ENCODE assay signal across 11 mouse cellular contexts in the genomic region with DNA sequence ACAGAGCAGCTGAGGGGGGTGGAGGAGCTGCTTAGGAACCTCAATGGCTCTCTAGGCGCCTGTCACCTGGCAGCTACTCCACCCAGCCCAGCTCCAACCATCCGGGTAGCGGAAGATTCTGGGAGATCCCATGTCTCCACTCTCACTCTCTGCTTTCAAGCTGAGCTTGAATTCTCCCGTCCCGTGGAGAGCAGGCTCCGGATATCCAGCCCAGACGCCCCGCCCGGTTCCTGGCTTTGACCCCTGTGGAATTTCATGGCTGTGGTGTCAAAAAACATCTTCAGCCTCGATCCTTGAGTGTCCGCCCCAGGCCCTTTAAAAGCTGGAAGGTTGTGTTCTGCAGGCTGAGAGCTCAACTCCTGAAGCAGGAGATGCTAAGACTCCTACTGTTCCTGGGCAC. TPM values are rescaled to one million over a fixed set of nuclear protein-coding genes. Genes with fewer than 3 reads are reported as not detected.
DNase-seq lines count a peak whose midpoint lies in the region; ATAC-seq and TF ChIP-seq lines count a peak whose summit lies in the region.
"Had no signal": no experiment of that assay in that cellular context is flagged by ENCODE, and none has a peak within 500 bp of the region (broad histone marks: within the 10 kb centered on the region; RNA-seq: fewer than 3 reads in every experiment).

No protein-coding gene starts in this region.

- no peak overlapping the region for H3K4me3 ChIP-seq in kidney, postnatal 0 days (replicated peaks; ENCODE audit: low read depth, low read length)

- no peak overlapping the region for H3K9ac ChIP-seq in kidney, postnatal 0 days (ENCODE audit: low read depth, low read length)

- 0 out of 2 replicates have a peak overlapping the region, but pooled peaks have one; percentile 11 for H3K4me2 ChIP-seq in kidney, postnatal 0 days (ENCODE audit: low read length)

- H3K27me3 ChIP-seq in kidney, postnatal 0 days (ENCODE audit: insufficient read depth, low read length), result no peaks in the 10 kb centered on the region

- DNase-seq in adrenal gland, postnatal 10 days, result peak; percentile 35
- no peak for DNase-seq in adrenal gland, adult (ENCODE audit: inconsistent age in 2 of 2, low spot score in 1 of 2)
- DNase-seq in R1 (ENCODE audit: low read depth, low spot score), result peak; percentile 54
- DNase-seq in gastrocnemius, postnatal 4 days (ENCODE audit: low spot score in 2 of 2), result peak; percentile 58 to 74
- no peak for DNase-seq in kidney, postnatal 0 days (ENCODE audit: low spot score)
- no peak for DNase-seq in spleen, postnatal 36 days (ENCODE audit: low spot score in 2 of 2)
- no peak for DNase-seq in retina, embryonic 14.5 days (ENCODE audit: low spot score)
- no peak for DNase-seq in left cerebral cortex, postnatal 25 days (ENCODE audit: low spot score in 2 of 2)
- DNase-seq: cerebellum, adult 18-20 months; right cerebral cortex, postnatal 14 days had no signal

- WGBS in kidney, postnatal 0 days, result 48% methylated on average over 11 of the region's 11 CpGs

- H3K27ac ChIP-seq in kidney, postnatal 0 days, result no peak overlapping the region

- no peaks in the 10 kb centered on the region for H3K9me3 ChIP-seq in kidney, postnatal 0 days (replicated peaks; ENCODE audit: low read length)

- intact Hi-C loops in left cerebral cortex, postnatal 25 days (cut with DNase I), result no loop called here

- TF ChIP-seq CTCF in kidney, postnatal 0 days (IDR thresholded peaks at IDR 0.05; ENCODE audit: low read depth), result no peak

- H3K36me3 ChIP-seq in kidney, postnatal 0 days (ENCODE audit: insufficient read depth, low read length), result 0 out of 2 replicates have a peak, but pooled peaks cover 2% of the 10 kb centered on the region

- peaks cover 8% of the 10 kb centered on the region; the same call in 1 of the 2 replicates for H3K4me1 ChIP-seq in kidney, postnatal 0 days (replicated peaks; ENCODE audit: insufficient read depth, low read length)

- ATAC-seq in kidney, postnatal 0 days (replicated peaks; ENCODE audit: low FRiP score, low read depth), result no peak
- ATAC-seq: forebrain, embryonic 16.5 days had no signal

RNA-seq across cellular contexts. Expression of gene Klhl26, which starts 10.0 kb away (rescaled TPM):
- total RNA-seq in adrenal gland, postnatal 10 days (2021), result 10 to 100 TPM; 14.0 to 15.1 TPM
- total RNA-seq in gastrocnemius, postnatal 4 days (2021), result 1 to 10 TPM; 8.1 to 10.0 TPM
- polyA plus RNA-seq in kidney, postnatal 0 days (2015; fragmentation: Nextera tagmentation; extraction: Ambion mirVana), result 19.1 and 19.5 TPM in 2 replicates
- total RNA-seq in left cerebral cortex, postnatal 25 days (2021), result 10 to 100 TPM; 40.3 to 44.2 TPM

RNA-seq across cellular contexts. Expression of gene Tmem59l, which starts 20.4 kb away (rescaled TPM):
- total RNA-seq in adrenal gland, postnatal 10 days (2021), result 1 to 10 TPM; 2.9 to 4.5 TPM
- not detected for total RNA-seq in gastrocnemius, postnatal 4 days (2021)
- 3.0 and 3.5 TPM in 2 replicates for polyA plus RNA-seq in kidney, postnatal 0 days (2015; fragmentation: Nextera tagmentation; extraction: Ambion mirVana)
- 100 to 1,000 TPM; 264 to 286 TPM for total RNA-seq in left cerebral cortex, postnatal 25 days (2021)

RNA-seq across cellular contexts. Expression of gene Crlf1, which starts 26.2 kb away (rescaled TPM):
- total RNA-seq in adrenal gland, postnatal 10 days (2021), result under 1 TPM; 0.21 to 0.42 TPM
- 1 to 10 TPM; 3.7 to 4.7 TPM for total RNA-seq in gastrocnemius, postnatal 4 days (2021)
- polyA plus RNA-seq in kidney, postnatal 0 days (2015; fragmentation: Nextera tagmentation; extraction: Ambion mirVana), result 31.3 and 33.7 TPM in 2 replicates
- total RNA-seq in left cerebral cortex, postnatal 25 days (2021), result 1 to 10 TPM; 2.3 to 3.5 TPM

RNA-seq across cellular contexts. Expression of gene Crtc1, which starts 27.4 kb away (rescaled TPM):
- total RNA-seq in adrenal gland, postnatal 10 days (2021), result 10 to 100 TPM; 14.1 to 19.4 TPM
- 10 to 100 TPM; 16.4 to 20.8 TPM for total RNA-seq in gastrocnemius, postnatal 4 days (2021)
- polyA plus RNA-seq in kidney, postnatal 0 days (2015; fragmentation: Nextera tagmentation; extraction: Ambion mirVana), result 13.6 and 14.6 TPM in 2 replicates
- 100 to 1,000 TPM; 120 to 139 TPM for total RNA-seq in left cerebral cortex, postnatal 25 days (2021)

RNA-seq across cellular contexts. Expression of gene Rex1bd, which starts 39.8 kb away (rescaled TPM):
- 100 to 1,000 TPM; 121 to 130 TPM for total RNA-seq in adrenal gland, postnatal 10 days (2021)
- 100 to 1,000 TPM; 118 to 119 TPM for total RNA-seq in gastrocnemius, postnatal 4 days (2021)
- polyA plus RNA-seq in kidney, postnatal 0 days (2015; fragmentation: Nextera tagmentation; extraction: Ambion mirVana), result 140 TPM in 2 replicates
- total RNA-seq in left cerebral cortex, postnatal 25 days (2021), result 100 to 1,000 TPM; 104 TPM

Comparison
In these comparisons a context has a peak if more than half of its experiments do, and no peak if none do; other contexts are left out.
1. DNase-seq: peak in adrenal gland, postnatal 10 days (single experiment), R1 (single experiment) and gastrocnemius, postnatal 4 days (2 of 2); none in adrenal gland, adult (0 of 2), kidney, postnatal 0 days (single experiment), spleen, postnatal 36 days (0 of 2), retina, embryonic 14.5 days (single experiment) and left cerebral cortex, postnatal 25 days (0 of 2).
2. RNA of gene Tmem59l, which starts 20.4 kb away (total RNA-seq): 264 to 286 TPM in left cerebral cortex, postnatal 25 days; 2.9 to 4.5 TPM in adrenal gland, postnatal 10 days and not detected in gastrocnemius, postnatal 4 days; every median in the first group is over 10 times any median in the second.